Mouse (Mus musculus): ENCODE data around the gene Fopnl. TPM values are rescaled to one million over a fixed set of nuclear protein-coding genes. Genes with fewer than 3 reads are reported as not detected.

Gene Fopnl
- polyA plus RNA-seq, 1 experiment from 2014 or later = 150 TPM

DNA sequence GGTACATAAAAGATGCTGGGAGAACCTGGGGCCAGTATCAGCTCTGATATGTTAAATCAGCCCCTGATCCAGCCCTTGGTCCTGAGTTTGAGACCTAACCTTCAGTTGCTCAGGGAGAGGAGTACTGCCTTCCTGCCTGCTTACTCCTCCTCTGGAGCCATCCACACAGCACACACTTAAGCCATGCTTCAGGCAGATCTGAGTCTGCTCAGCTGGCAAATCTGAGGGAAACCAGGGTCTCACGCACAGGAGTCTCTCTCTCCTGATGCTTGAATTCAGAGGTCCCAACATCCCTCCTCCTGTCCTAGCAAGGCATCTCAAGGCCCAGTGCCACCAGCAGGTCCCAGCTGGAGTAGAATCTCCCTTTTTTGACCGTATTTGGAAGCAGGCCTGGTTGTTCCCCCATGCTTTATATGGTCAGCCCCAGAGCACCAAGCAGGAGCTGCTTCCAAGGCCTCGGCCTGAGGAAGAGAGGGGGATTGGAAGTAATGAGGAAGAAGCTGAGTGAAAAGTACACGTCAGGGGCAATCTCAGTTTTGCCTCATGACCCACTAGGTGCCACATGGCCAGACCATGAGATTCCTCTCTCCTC is 44.7 kb downstream of the Fopnl start:
- H3K4me2 ChIP-seq (ENCODE audit: low read depth, severe bottlenecking) = no peak overlapping the region
- no peaks in the 10 kb centered on the region for H3K36me3 ChIP-seq (ENCODE audit: control insufficient read depth, insufficient read depth, low read length)
- H3K27ac ChIP-seq (replicated peaks; ENCODE audit: low read depth, low read length) = no peak overlapping the region
- no peak for ATAC-seq (ENCODE audit: insufficient number of reproducible peaks, low FRiP score, low TSS enrichment, low read depth)
- no peaks in the 10 kb centered on the region for H3K4me1 ChIP-seq (ENCODE audit: control insufficient read depth, insufficient read depth, low read length)
- H3K27me3 ChIP-seq (ENCODE audit: control insufficient read depth, insufficient read depth, low read length) = no peaks in the 10 kb centered on the region
- no peak for DNase-seq (ENCODE audit: low spot score)
- no peak overlapping the region for H3K4me3 ChIP-seq (ENCODE audit: low read depth, low read length)
- no peak overlapping the region for H3K9ac ChIP-seq (ENCODE audit: low read length)
- no peaks in the 10 kb centered on the region; the same call in 1 of the 2 replicates for H3K9me3 ChIP-seq (ENCODE audit: control insufficient read depth, low read length)
- 67% methylated on average over 4 of the region's 4 CpGs for WGBS

DNA sequence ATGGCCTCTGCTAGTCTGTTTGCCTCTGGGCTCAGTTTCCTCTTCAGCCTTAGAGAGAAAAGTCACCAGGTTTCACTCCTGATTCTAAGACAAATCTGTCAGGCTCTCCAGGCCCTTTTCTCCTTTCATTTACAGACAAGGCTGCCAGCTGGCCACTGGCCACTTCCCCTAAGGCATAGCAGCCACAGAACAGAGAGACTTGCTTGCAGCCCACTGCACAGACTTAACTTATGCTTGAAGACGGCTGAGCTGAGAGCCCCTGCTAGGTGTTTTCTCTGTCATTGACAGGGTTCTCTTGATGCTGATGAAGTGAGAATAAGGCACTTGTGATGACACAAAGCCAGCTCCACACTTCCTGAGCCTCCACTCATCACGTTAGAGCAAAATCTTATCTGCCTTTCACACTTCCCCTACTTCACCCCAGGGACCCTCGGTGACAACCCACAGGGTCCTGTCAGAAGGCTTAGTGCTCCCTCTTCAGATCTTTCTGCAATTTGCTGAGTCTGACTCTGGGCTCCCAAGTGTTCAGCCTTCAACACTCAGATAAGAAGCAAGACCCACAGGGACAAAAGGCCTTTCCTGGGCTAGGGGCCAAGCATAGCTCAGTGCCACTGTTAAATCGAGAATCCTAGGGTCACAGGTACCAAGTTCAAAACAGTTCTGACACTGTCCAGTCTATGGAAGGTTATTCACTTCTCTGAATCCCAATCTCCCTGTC is 51.8 kb downstream of the Fopnl start:
- H3K27me3 ChIP-seq (ENCODE audit: control insufficient read depth, insufficient read depth, low read length) = no peaks in the 10 kb centered on the region
- H3K27ac ChIP-seq (replicated peaks; ENCODE audit: low read depth, low read length) = no peak overlapping the region
- H3K9me3 ChIP-seq (ENCODE audit: control insufficient read depth, low read length) = no peaks in the 10 kb centered on the region
- no peak overlapping the region for H3K4me2 ChIP-seq (ENCODE audit: low read depth, severe bottlenecking)
- no peak overlapping the region for H3K9ac ChIP-seq (ENCODE audit: low read length)
- DNase-seq (ENCODE audit: low spot score) (no peak), ATAC-seq (ENCODE audit: insufficient number of reproducible peaks, low FRiP score, low TSS enrichment, low read depth) (no peak)
- 24% methylated on average over 4 of the region's 4 CpGs for WGBS
- H3K36me3 ChIP-seq (ENCODE audit: control insufficient read depth, insufficient read depth, low read length) = no peaks in the 10 kb centered on the region
- H3K4me1 ChIP-seq (ENCODE audit: control insufficient read depth, insufficient read depth, low read length) = no peaks in the 10 kb centered on the region
- H3K4me3 ChIP-seq (ENCODE audit: low read depth, low read length) = no peak overlapping the region

DNA sequence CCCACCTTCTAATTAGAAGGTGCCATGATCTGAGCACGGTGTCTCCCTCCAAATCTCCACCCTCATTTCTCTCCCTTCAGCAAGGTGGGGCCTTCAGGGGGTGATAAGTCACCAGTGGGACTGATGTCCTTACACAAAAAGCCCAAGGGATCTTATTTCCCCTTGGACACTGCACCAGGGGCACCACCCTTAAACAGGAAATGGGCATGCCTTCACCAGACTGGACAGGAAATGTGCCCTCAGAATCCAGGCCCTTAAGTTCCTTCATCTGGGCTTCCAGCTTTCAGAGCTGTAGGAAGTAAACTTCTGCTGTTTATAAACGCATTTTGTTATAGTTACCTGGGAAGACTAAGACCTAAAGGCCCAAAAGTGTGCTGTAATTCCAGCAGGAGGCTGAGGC is 52.7 kb downstream of the Fopnl start:
- ATAC-seq (ENCODE audit: insufficient number of reproducible peaks, low FRiP score, low TSS enrichment, low read depth) = no peak
- WGBS = 70% methylated on average over 2 of the region's 2 CpGs

GRCm38 (mm10) chr16:14263241-14263640 is 54.0 kb downstream of the Fopnl start:
- no peaks in the 10 kb centered on the region for H3K9me3 ChIP-seq (ENCODE audit: control insufficient read depth, low read length)
- no peak overlapping the region for H3K4me2 ChIP-seq (ENCODE audit: low read depth, severe bottlenecking)
- no peaks in the 10 kb centered on the region for H3K4me1 ChIP-seq (ENCODE audit: control insufficient read depth, insufficient read depth, low read length)
- H3K27me3 ChIP-seq (ENCODE audit: control insufficient read depth, insufficient read depth, low read length) = no peaks in the 10 kb centered on the region
- H3K36me3 ChIP-seq (ENCODE audit: control insufficient read depth, insufficient read depth, low read length) = no peaks in the 10 kb centered on the region
- ATAC-seq (ENCODE audit: insufficient number of reproducible peaks, low FRiP score, low TSS enrichment, low read depth) (no peak), DNase-seq (ENCODE audit: low spot score) (no peak)
- no peak overlapping the region for H3K9ac ChIP-seq (ENCODE audit: low read length)
- WGBS = 82% methylated on average over 6 of the region's 6 CpGs
- no peak overlapping the region for H3K4me3 ChIP-seq (ENCODE audit: low read depth, low read length)
- H3K27ac ChIP-seq (replicated peaks; ENCODE audit: low read depth, low read length) = no peak overlapping the region

More for the DNA sequence above, 52.7 kb downstream of the Fopnl start:
- Histone ChIP-seq H3K4me3 (ENCODE audit: low read depth, low read length) (no peak overlapping the region), H3K27me3 (ENCODE audit: control insufficient read depth, insufficient read depth, low read length) (no peaks in the 10 kb centered on the region), H3K9ac (ENCODE audit: low read length) (no peak overlapping the region), H3K36me3 (ENCODE audit: control insufficient read depth, insufficient read depth, low read length) (no peaks in the 10 kb centered on the region), H3K27ac (replicated peaks; ENCODE audit: low read depth, low read length) (no peak overlapping the region), H3K9me3 (ENCODE audit: control insufficient read depth, low read length) (no peaks in the 10 kb centered on the region), H3K4me2 (ENCODE audit: low read depth, severe bottlenecking) (no peak overlapping the region), H3K4me1 (ENCODE audit: control insufficient read depth, insufficient read depth, low read length) (no peaks in the 10 kb centered on the region)
- no peak for DNase-seq (ENCODE audit: low spot score)

GRCm38 (mm10) chr16:14262410-14262809 is 54.8 kb downstream of the Fopnl start:
- WGBS = 88% methylated on average over 1 of the region's 1 CpGs
- no peaks in the 10 kb centered on the region for H3K9me3 ChIP-seq (ENCODE audit: control insufficient read depth, low read length)
- H3K27me3 ChIP-seq (ENCODE audit: control insufficient read depth, insufficient read depth, low read length) = no peaks in the 10 kb centered on the region
- no peak overlapping the region for H3K4me2 ChIP-seq (ENCODE audit: low read depth, severe bottlenecking)
- H3K36me3 ChIP-seq (ENCODE audit: control insufficient read depth, insufficient read depth, low read length) = no peaks in the 10 kb centered on the region
- no peak overlapping the region for H3K4me3 ChIP-seq (ENCODE audit: low read depth, low read length)
- DNase-seq (ENCODE audit: low spot score) = no peak
- H3K4me1 ChIP-seq (ENCODE audit: control insufficient read depth, insufficient read depth, low read length) = no peaks in the 10 kb centered on the region
- no peak overlapping the region for H3K27ac ChIP-seq (replicated peaks; ENCODE audit: low read depth, low read length)
- no peak for ATAC-seq (ENCODE audit: insufficient number of reproducible peaks, low FRiP score, low TSS enrichment, low read depth)
- no peak overlapping the region for H3K9ac ChIP-seq (ENCODE audit: low read length)

- no peaks in the 10 kb centered on the region for H3K4me1 ChIP-seq (ENCODE audit: control insufficient read depth, insufficient read depth, low read length)
- H3K27me3 ChIP-seq (ENCODE audit: control insufficient read depth, insufficient read depth, low read length) = no peaks in the 10 kb centered on the region
- no peak overlapping the region for H3K9ac ChIP-seq (ENCODE audit: low read length)
- DNase-seq (ENCODE audit: low spot score) = no peak
- no peak overlapping the region for H3K4me2 ChIP-seq (ENCODE audit: low read depth, severe bottlenecking)
- no peaks in the 10 kb centered on the region for H3K9me3 ChIP-seq (ENCODE audit: control insufficient read depth, low read length)
- WGBS = 13% methylated on average over 2 of the region's 2 CpGs
- no peak overlapping the region for H3K4me3 ChIP-seq (ENCODE audit: low read depth, low read length)
- no peak for ATAC-seq (ENCODE audit: insufficient number of reproducible peaks, low FRiP score, low TSS enrichment, low read depth)
- no peak overlapping the region for H3K27ac ChIP-seq (replicated peaks; ENCODE audit: low read depth, low read length)
- no peaks in the 10 kb centered on the region for H3K36me3 ChIP-seq (ENCODE audit: control insufficient read depth, insufficient read depth, low read length)
Measured at GRCm38 (mm10) chr16:14258856-14259255, 58.3 kb downstream of the Fopnl start.

DNA sequence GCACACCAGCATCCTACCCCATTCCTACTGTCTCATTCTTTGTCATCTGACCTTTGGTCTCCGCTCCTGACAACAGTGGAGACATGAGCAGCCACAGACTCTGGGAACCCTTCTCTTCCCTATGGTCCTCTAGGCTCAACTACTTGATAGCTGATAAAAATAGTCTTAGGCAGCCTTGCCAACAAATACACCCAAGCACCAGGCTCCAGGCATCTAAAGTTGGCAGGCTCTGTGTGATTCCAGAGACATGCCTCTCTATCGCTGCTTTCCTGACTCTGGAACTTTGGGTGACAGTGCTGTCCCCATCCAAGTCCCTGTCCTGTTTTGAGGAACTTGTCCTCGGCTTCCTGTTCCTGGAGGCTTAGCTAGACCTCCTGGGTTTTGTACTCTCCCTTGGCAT is 63.6 kb downstream of the Fopnl start:
- Histone ChIP-seq H3K4me1 (ENCODE audit: control insufficient read depth, insufficient read depth, low read length) (no peaks in the 10 kb centered on the region), H3K36me3 (ENCODE audit: control insufficient read depth, insufficient read depth, low read length) (no peaks in the 10 kb centered on the region), H3K4me2 (ENCODE audit: low read depth, severe bottlenecking) (no peak overlapping the region), H3K4me3 (ENCODE audit: low read depth, low read length) (no peak overlapping the region), H3K27me3 (ENCODE audit: control insufficient read depth, insufficient read depth, low read length) (no peaks in the 10 kb centered on the region), H3K9ac (ENCODE audit: low read length) (no peak overlapping the region), H3K27ac (replicated peaks; ENCODE audit: low read depth, low read length) (no peak overlapping the region), H3K9me3 (ENCODE audit: control insufficient read depth, low read length) (no peaks in the 10 kb centered on the region)
- 93% methylated on average over 3 of the region's 3 CpGs for WGBS
- ATAC-seq (ENCODE audit: insufficient number of reproducible peaks, low FRiP score, low TSS enrichment, low read depth) (no peak), DNase-seq (ENCODE audit: low spot score) (no peak)

DNA sequence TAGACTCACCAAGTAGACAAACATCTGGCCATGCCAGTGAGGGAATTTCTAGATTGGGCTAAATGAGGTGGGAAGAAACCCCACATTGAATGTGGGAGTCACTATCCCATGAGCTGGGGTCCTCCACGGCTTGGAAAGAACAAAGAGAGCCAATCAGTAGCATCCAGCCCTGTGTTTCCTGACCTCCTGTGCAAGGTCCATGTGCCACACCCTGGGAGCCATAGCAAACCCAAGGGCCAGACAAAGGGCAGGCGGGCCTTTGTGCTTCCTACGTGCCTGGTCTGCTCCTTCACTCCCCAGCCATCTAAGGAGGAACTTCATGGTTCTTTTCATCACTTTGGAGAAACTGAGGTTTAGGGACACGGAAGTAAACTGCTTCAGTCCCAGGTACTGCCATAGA is 64.3 kb downstream of the Fopnl start:
- Histone ChIP-seq H3K36me3 (ENCODE audit: control insufficient read depth, insufficient read depth, low read length) (no peaks in the 10 kb centered on the region), H3K4me1 (ENCODE audit: control insufficient read depth, insufficient read depth, low read length) (no peaks in the 10 kb centered on the region), H3K4me3 (ENCODE audit: low read depth, low read length) (no peak overlapping the region), H3K27ac (replicated peaks; ENCODE audit: low read depth, low read length) (no peak overlapping the region), H3K9ac (ENCODE audit: low read length) (no peak overlapping the region), H3K27me3 (ENCODE audit: control insufficient read depth, insufficient read depth, low read length) (no peaks in the 10 kb centered on the region), H3K9me3 (ENCODE audit: control insufficient read depth, low read length) (no peaks in the 10 kb centered on the region), H3K4me2 (ENCODE audit: low read depth, severe bottlenecking) (no peak overlapping the region)
- no peak for ATAC-seq (ENCODE audit: insufficient number of reproducible peaks, low FRiP score, low TSS enrichment, low read depth)
- 89% methylated on average over 4 of the region's 4 CpGs for WGBS
- no peak for DNase-seq (ENCODE audit: low spot score)

DNA sequence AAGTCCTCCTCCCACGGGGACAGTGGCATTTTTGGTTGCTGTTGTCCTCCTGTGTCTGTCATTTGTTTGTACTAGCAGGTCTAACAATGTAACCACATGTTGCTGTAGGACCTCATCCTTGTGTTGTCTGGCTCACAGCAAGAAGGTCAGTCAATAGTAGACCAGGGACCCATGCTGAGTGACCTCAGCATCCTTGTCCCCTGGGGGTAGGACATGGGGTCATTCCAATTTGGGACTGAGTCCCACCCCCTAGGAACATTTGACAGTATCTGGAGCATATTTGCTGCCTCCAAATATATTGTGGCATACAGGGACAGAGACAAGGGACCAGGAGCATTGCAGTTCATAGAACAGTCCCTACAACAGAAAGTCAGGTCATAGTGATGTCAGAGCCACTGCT is 67.3 kb downstream of the Fopnl start:
- WGBS = 71% methylated on average over 1 of the region's 1 CpGs
- DNase-seq (ENCODE audit: low spot score) = no peak
- H3K4me2 ChIP-seq (ENCODE audit: low read depth, severe bottlenecking) = no peak overlapping the region
- no peaks in the 10 kb centered on the region for H3K27me3 ChIP-seq (ENCODE audit: control insufficient read depth, insufficient read depth, low read length)
- no peaks in the 10 kb centered on the region for H3K4me1 ChIP-seq (ENCODE audit: control insufficient read depth, insufficient read depth, low read length)
- H3K27ac ChIP-seq (replicated peaks; ENCODE audit: low read depth, low read length) = no peak overlapping the region
- H3K9me3 ChIP-seq (ENCODE audit: control insufficient read depth, low read length) = no peaks in the 10 kb centered on the region
- no peak overlapping the region for H3K9ac ChIP-seq (ENCODE audit: low read length)
- no peaks in the 10 kb centered on the region for H3K36me3 ChIP-seq (ENCODE audit: control insufficient read depth, insufficient read depth, low read length)
- no peak for ATAC-seq (ENCODE audit: insufficient number of reproducible peaks, low FRiP score, low TSS enrichment, low read depth)
- no peak overlapping the region for H3K4me3 ChIP-seq (ENCODE audit: low read depth, low read length)

Measured in limb, embryonic 11.5 days (tissue).